Mouse (Mus musculus): ENCODE measurements around the gene Rpl36al.

DNA sequence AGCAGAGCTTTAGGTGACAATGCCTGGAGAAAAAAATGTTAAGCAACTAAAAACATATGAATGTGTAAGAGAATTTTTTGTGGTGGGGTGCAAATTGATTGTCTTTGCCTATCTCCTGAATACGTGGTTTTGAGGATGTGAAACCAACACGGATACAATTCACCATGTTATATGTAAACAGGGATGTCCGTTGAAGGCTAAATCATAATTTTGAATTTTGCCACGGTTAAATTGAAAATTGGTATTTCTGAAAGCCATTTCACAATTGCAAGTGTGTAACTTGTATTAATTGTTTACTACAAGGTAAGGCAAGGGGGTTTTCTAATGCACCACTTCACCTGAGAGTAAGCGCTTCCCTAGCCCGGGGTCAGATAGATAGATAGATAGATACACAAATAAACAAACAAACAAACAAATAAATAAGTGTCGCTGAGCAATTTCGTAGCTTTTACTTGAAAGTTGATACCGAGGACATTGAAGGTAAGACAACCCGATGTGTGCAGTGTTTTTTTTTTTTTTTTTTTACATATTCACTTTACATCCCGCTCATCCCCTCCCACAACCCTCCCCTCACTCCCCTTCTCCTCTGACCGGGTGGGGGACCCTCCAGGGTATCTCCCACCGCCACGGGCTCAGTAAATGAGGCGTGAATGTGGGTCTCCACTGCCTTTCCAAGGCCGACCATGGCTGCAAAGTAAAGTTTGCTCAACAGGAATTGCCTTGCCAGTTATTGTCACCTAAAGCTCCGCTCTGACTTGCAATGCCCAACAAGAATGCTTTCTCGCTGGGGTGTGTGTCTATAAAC is 16.0 kb downstream of the Rpl36al start:
- TF ChIP-seq GATA1 (IDR thresholded peaks at IDR 0.05; ENCODE audit: borderline replicate concordance, low read length) (no peak), FLI1 (IDR thresholded peaks at IDR 0.05; ENCODE audit: low read length) (no peak)
